Mouse (Mus musculus) kidney, adult 10 weeks (tissue): ENCODE results near the gene Olfr1265. TPM values are rescaled to one million over a fixed set of nuclear protein-coding genes. Genes with fewer than 3 reads are reported as not detected.

Experiments used
- polyA plus RNA-seq: library from polyadenylated mRNA; stranded (reverse); fragments of 350-450 nt; fragmentation: Illumina TruSeq; extraction: RNeasy Lipid Tissue Mini Kit (QIAGEN cat#74804); gene quantifications from one replicate; pipeline ENCODE4 v1.2.3, GENCODE M21; 2014; ENCODE audit warnings: low read depth, low replicate concordance

Gene Olfr1265
- polyA plus RNA-seq, result not detected

DNA sequence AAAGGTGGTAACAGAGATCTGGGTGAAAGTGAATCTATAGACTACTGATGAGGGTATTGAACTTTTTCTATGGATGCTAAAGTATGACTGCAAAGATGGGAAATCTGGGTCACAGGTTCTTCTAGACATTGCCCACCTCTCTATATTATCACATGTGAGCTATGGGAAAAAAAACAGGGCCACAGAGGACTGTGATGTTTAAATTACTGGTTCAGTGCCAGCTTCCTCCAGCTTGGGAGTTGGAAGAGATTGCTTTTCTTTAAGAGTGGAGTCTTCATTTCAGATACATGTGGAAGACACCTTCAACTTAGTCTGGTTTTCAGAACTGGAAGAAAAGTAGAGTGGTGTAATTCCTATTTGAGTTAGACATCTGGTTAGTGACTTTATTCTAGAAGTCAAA is at the start of gene Olfr1265:
TSS of gene Olfr1265 (plus strand) at position 301 of the 400 bp plus-strand sequence.

DNA sequence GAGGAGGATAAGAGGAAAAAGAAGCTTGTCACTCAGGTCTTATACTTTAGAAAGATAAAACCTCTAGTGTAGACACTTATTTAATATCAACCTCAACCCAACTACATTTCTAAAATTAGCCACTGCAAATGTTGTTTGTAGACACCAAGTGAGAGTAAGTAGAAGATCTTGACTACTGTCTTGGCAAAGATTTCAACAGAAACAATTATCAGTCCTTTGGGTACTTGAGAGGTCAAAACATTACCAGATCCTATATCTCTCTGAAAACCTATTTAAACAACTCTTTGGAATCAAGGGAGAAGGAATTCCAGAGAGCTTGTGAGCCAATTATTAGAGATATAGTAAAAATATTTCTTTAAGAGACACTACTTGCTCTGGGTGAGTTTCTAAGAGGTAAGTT is 44.2 kb upstream of the Olfr1265 start, which contains the start of gene Olfr1261:
TSS of gene Olfr1261 (plus strand) at position 301 of the 400 bp plus-strand sequence.

GRCm38 (mm10) chr2:89999845-90000244 is 35.3 kb upstream of the Olfr1265 start, which contains the start of gene Olfr1262:
Gene Olfr1262 (plus strand): TSS chr2:90000145.

GRCm38 (mm10) chr2:90011831-90012230 is 23.3 kb upstream of the Olfr1265 start, which contains the start of gene Olfr1263:
Gene Olfr1263 (plus strand): TSS chr2:90012131.

DNA sequence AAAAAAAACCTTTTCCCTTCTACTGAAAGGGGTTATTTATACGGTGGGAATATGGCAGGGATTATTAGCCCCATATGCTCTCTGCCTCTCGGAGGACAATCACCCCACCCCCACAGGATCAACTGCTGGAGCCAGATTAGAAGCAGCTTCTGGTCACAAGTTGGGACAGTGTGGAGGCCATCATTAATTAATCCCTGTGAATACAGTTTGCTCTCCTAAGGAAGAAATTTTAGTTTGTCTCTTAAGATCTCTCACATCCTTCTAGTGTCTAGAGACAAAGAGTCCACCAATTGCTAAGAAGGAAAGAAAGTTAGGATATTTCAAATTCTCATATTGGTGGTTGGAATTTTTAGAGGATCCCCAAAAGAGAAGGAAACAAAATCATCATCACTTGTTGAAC is 9.7 kb upstream of the Olfr1265 start, which contains the start of gene Olfr1264:
TSS of gene Olfr1264 (minus strand) at position 101 of the 400 bp plus-strand sequence.

DNA sequence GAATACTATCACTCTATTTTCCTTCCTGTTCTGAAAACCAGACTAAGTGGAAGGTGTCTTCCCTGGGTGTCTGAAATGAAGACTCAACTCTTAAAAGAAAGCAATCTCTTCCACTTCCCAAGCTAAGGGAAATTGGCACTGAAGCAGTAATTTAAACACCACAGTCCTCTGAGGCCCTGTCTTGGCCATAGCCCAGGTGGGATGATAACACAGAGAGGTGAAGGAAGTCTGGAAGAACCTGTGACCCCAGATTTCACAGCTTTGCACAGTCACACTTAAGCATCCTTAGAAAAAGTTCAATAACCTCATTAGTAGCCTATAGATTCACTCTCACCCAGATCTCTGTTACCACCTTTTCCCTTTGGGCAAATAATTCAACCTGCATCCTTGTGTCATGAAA is 28.4 kb downstream of the Olfr1265 start, which contains the start of gene Olfr140:
TSS of gene Olfr140 (minus strand) at position 101 of the 400 bp plus-strand sequence.

Other genes starting within 250 kb of the Olfr1265 start
- gene Olfr1254, start 241.7 kb upstream of the Olfr1265 start, polyA plus RNA-seq, result not detected
- gene Olfr1255, start 223.3 kb upstream of the Olfr1265 start, polyA plus RNA-seq, result not detected
- gene Olfr1256, start 193.8 kb upstream of the Olfr1265 start, polyA plus RNA-seq, result not detected
- not detected for gene Olfr48, start 187.1 kb upstream of the Olfr1265 start, polyA plus RNA-seq
- gene Olfr1257, start 156.9 kb upstream of the Olfr1265 start, polyA plus RNA-seq, result not detected
- gene Olfr1258, start 108.0 kb upstream of the Olfr1265 start, polyA plus RNA-seq, result not detected
- gene Olfr1259, start 86.7 kb upstream of the Olfr1265 start, polyA plus RNA-seq, result not detected
- gene Olfr1260, start 61.0 kb upstream of the Olfr1265 start, polyA plus RNA-seq, result not detected
- gene Olfr1261, start 44.1 kb upstream of the Olfr1265 start, polyA plus RNA-seq, result not detected
- not detected for gene Olfr1262, start 35.2 kb upstream of the Olfr1265 start, polyA plus RNA-seq
- not detected for gene Olfr1263, start 23.2 kb upstream of the Olfr1265 start, polyA plus RNA-seq
- not detected for gene Olfr1264, start 9.8 kb upstream of the Olfr1265 start, polyA plus RNA-seq
- gene Olfr140, start 28.3 kb downstream of the Olfr1265 start, polyA plus RNA-seq, result not detected
- not detected for gene Olfr1269, start 86.1 kb downstream of the Olfr1265 start, polyA plus RNA-seq
- not detected for gene Olfr32, start 107.0 kb downstream of the Olfr1265 start, polyA plus RNA-seq
- not detected for gene Olfr1270, start 117.8 kb downstream of the Olfr1265 start, polyA plus RNA-seq
- not detected for gene Olfr1506, start 189.2 kb downstream of the Olfr1265 start, polyA plus RNA-seq
- gene Olfr142, start 222.3 kb downstream of the Olfr1265 start, polyA plus RNA-seq, result not detected
- gene Olfr1271, start 235.7 kb downstream of the Olfr1265 start, polyA plus RNA-seq, result not detected